Mouse (Mus musculus) E14TG2a.4 (cell line): Measurements from ENCODE around the gene St6galnac3.

Experiments
- CTCF ChIP-seq: conservative IDR thresholded peaks from 2 replicates; pipeline ENCODE4 v1.5.1; 2014; ENCODE audit warnings: low read length
- NANOG ChIP-seq: IDR thresholded peaks from 2 replicates; pipeline ENCODE4 v1.6.1; 2014; ENCODE audit warnings: borderline replicate concordance, low read length, mixed read lengths
- POU5F1 ChIP-seq: IDR thresholded peaks from 2 replicates; pipeline ENCODE4 v1.6.1; 2014; ENCODE audit warnings: low read length, borderline replicate concordance

DNA sequence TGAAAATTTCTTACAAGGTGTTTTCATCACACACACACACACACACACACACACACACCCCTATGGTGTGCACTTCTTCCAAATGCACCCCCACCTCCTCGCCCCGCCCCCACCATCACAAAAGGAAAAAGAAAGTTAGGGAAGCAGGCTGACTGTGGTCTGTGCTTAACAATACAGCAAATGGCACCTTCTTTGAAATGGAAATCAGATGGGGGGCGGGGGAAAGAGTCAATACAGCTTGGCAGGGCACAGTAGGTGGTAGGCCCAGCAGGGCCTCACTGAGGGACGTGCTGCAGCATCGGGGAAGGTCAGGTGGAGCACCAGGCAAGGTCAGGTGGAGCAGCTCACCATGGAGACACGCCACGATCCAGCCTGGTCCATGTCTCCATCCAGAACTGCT, 49.1 kb downstream of the St6galnac3 start:
- TF ChIP-seq CTCF (no peak), POU5F1 (peak; percentile 89), NANOG (peak; percentile 75)
